Mouse (Mus musculus): ENCODE measurements around the gene Eml6. TPM values are rescaled to one million over a fixed set of nuclear protein-coding genes. Genes with fewer than 3 reads are reported as not detected.
"Not testable (repeated sequence)": the region's sequence is repeated elsewhere in the genome, so short reads cannot be mapped to it uniquely, and the experiment has no call there.

Eml6 gene
- polyA plus RNA-seq, 1 experiment, result 1.1 TPM

DNA sequence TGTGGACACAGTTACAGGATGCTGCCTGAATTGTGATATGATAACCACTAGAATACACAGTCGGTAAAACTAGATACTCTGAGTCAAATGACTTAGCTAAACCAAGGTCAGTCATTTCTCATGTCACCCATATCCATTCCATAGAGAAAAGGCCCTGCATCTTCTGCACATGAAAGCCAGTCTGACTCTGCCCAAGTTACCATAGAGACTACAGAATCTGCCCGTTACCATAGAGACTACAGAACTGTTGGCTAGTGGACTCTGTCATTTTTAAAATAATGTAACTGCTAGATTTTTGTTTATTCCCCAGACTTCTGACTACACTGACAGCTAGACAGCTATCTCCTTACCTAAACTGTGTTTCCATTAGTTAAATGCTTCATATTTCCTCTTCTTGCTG, 198.1 kb downstream of the Eml6 start:
- 92% methylated on average over 2 of the region's 2 CpGs for WGBS

DNA sequence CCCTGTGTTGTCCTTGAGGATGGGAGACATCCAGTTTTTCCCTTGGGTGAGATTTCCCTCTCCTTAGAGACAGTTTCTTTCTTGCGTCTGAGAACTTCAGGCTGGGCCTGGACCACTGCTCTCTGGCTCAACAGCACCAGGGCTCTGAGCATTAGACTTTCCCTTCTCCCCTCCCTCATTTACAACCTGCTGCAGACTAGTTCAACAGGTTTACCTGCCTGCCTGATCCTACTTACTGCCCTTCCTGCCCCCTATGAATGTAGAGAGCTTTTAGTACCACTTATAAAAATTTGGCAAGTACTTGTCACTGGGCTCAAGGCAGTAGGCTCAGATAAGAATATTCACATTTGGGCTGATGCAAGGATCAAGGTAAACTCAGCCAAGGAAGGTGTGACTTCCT, 199.8 kb downstream of the Eml6 start:
- 100% methylated on average over 1 of the region's 1 CpGs for WGBS
- no peaks in the 10 kb centered on the region for H3K36me3 ChIP-seq (ENCODE audit: control insufficient read depth, insufficient read depth, low read length)
- H3K27ac ChIP-seq (ENCODE audit: control insufficient read depth, insufficient read depth, low read length), result no peak overlapping the region
- no peak overlapping the region for H3K4me3 ChIP-seq (ENCODE audit: control insufficient read depth, insufficient read depth, low read length)
- TF ChIP-seq POLR2A (IDR thresholded peaks at IDR 0.05; ENCODE audit: control insufficient read depth, extremely low read depth, insufficient read depth, low read length, poor library complexity), result no peak
- no peaks in the 10 kb centered on the region for H3K4me1 ChIP-seq (replicated peaks; ENCODE audit: control insufficient read depth, insufficient read depth, low read length)
- H3K27me3 ChIP-seq (ENCODE audit: control insufficient read depth, insufficient read depth, low read length), result no peaks in the 10 kb centered on the region
- no peak for DNase-seq

More for the DNA sequence above, 198.1 kb downstream of the Eml6 start:
- no peaks in the 10 kb centered on the region for H3K36me3 ChIP-seq (ENCODE audit: control insufficient read depth, insufficient read depth, low read length)
- no peak for DNase-seq
- H3K27me3 ChIP-seq (ENCODE audit: control insufficient read depth, insufficient read depth, low read length), result no peaks in the 10 kb centered on the region
- H3K4me1 ChIP-seq (replicated peaks; ENCODE audit: control insufficient read depth, insufficient read depth, low read length), result no peaks in the 10 kb centered on the region
- no peak overlapping the region for H3K27ac ChIP-seq (ENCODE audit: control insufficient read depth, insufficient read depth, low read length)
- H3K4me3 ChIP-seq (ENCODE audit: control insufficient read depth, insufficient read depth, low read length), result no peak overlapping the region
- TF ChIP-seq CTCF (IDR thresholded peaks at IDR 0.05; ENCODE audit: borderline replicate concordance, control insufficient read depth, extremely low read depth, insufficient read depth, low read length, poor library complexity), result no peak
- TF ChIP-seq POLR2A (IDR thresholded peaks at IDR 0.05; ENCODE audit: control insufficient read depth, extremely low read depth, insufficient read depth, low read length, poor library complexity), result no peak

DNA sequence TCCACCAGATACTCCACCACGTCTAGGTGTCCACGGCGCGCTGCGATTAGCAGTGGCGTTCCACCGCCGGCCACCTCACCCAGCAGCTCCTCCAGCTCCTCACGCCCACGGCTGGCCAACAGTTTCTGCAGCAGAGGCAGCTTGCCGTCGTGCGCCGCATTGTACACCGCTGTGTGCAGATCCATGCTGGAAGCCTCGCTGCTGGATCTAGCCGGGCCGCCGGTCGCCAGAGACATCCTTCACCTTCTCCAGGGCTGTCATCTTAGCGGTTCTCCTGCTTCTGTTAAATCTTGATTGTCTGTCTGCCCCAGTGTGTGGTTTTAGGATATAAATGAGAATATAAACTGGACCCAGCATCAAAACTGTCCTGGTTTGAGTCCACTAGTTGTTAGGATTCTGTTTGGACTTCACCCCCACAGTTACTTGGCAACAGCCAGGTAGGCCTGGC, 200.5 kb downstream of the Eml6 start, which contains the start of gene 4931440F15Rik:
TSS of gene 4931440F15Rik (minus strand) at position 398 of the 448 bp plus-strand sequence.
- 58% methylated on average over 21 of the region's 21 CpGs for WGBS
- H3K36me3 ChIP-seq (ENCODE audit: control insufficient read depth, insufficient read depth, low read length); DNase-seq; H3K27ac ChIP-seq (ENCODE audit: control insufficient read depth, insufficient read depth, low read length); H3K27me3 ChIP-seq (ENCODE audit: control insufficient read depth, insufficient read depth, low read length); H3K4me3 ChIP-seq (ENCODE audit: control insufficient read depth, insufficient read depth, low read length); H3K4me1 ChIP-seq (replicated peaks; ENCODE audit: control insufficient read depth, insufficient read depth, low read length): not testable (repeated sequence)

DNA sequence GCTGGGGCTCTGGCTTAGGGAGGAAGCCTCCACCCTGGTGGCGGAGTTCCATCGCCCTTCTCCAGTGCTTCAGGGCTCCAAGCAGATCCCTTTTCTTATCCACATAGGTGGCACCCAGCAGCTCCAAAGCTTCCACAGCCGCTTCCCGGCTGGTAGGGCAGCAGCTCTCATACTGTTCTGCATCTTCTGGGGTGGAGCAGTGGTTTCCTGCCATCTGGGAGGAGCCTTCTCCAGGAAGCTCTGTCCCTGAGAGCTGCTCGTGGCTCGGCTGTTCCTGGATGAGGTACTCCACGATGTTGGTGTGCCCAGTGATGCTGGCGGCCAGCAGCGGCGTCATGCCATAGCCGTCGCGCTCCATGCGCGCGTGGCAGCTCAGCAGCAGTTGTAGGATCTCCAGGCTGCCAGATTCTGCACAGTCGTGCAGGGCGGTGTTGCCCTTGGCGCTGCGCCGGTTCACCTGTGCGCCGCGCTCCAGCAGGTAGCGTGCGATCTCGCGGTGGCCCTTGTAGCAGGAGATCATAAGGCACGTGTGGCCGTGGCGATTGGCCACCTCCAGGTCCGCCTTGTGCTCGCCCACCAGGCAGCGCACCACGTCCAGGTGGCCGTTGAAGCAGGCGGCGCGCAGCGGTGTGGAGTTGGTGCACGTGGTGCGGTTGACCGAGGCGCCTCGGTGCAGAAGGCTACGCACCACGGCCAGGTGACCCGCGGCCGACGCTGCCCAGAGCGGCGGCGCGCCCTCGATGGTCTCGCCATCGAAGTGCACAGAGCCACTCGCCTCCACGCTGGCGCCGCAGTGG, 201.2 kb downstream of the Eml6 start:
- 32% methylated on average over 62 of the region's 62 CpGs for WGBS
- not testable (repeated sequence) for H3K4me1 ChIP-seq (replicated peaks; ENCODE audit: control insufficient read depth, insufficient read depth, low read length); H3K36me3 ChIP-seq (ENCODE audit: control insufficient read depth, insufficient read depth, low read length); DNase-seq; H3K4me3 ChIP-seq (ENCODE audit: control insufficient read depth, insufficient read depth, low read length); H3K27me3 ChIP-seq (ENCODE audit: control insufficient read depth, insufficient read depth, low read length); H3K27ac ChIP-seq (ENCODE audit: control insufficient read depth, insufficient read depth, low read length)

DNA sequence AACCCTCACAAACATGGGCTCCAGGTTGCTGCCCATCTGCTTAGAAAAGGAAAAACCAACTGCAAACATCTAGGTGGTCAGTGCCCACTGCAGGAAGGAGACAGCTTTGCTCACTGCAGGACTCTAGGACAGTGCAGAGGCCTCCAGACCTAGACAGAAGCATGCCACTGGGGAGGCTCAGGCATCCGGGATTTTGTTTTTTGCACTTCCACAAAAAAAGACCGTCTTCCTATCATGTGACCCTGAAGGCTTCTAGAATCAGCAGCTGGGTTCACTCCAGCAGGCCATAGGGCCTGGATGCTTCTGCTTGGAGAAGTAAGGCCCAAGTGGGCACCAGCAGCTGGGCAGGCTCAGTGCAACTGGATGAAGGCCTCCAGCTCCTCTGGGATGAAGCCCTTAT, 202.7 kb downstream of the Eml6 start:
- WGBS, result 92% methylated on average over 2 of the region's 2 CpGs
- DNase-seq, result no peak
- Histone ChIP-seq H3K4me1 (replicated peaks; ENCODE audit: control insufficient read depth, insufficient read depth, low read length) (no peaks in the 10 kb centered on the region), H3K4me3 (ENCODE audit: control insufficient read depth, insufficient read depth, low read length) (no peak overlapping the region), H3K27me3 (ENCODE audit: control insufficient read depth, insufficient read depth, low read length) (no peaks in the 10 kb centered on the region), H3K27ac (ENCODE audit: control insufficient read depth, insufficient read depth, low read length) (no peak overlapping the region), H3K36me3 (ENCODE audit: control insufficient read depth, insufficient read depth, low read length) (no peaks in the 10 kb centered on the region)
- no peak for TF ChIP-seq POLR2A (IDR thresholded peaks at IDR 0.05; ENCODE audit: control insufficient read depth, extremely low read depth, insufficient read depth, low read length, poor library complexity)
- TF ChIP-seq CTCF (IDR thresholded peaks at IDR 0.05; ENCODE audit: borderline replicate concordance, control insufficient read depth, extremely low read depth, insufficient read depth, low read length, poor library complexity), result no peak

DNA sequence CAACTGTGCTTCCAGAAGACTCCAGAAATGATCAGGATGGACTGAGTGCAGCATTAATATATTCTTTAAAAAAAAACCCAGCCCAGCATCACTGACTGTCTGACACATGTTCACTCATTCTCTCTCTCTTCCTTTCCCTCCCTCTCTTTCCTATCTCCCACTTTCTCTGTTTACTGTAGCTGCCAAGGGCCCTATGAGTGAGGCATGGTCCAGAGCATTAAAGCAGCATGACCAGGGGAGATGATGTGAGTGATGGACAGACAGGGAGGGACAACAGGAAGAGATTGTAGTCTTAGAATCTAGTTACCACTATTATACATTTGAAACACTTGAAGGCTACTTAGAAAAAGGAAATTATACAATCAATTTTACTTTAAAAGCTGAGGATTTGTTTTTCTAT, 210.2 kb downstream of the Eml6 start:
- DNase-seq, result no peak
- no peaks in the 10 kb centered on the region for H3K36me3 ChIP-seq (ENCODE audit: control insufficient read depth, insufficient read depth, low read length)
- H3K4me3 ChIP-seq (ENCODE audit: control insufficient read depth, insufficient read depth, low read length), result no peak overlapping the region
- no peak overlapping the region for H3K27ac ChIP-seq (ENCODE audit: control insufficient read depth, insufficient read depth, low read length)
- H3K27me3 ChIP-seq (ENCODE audit: control insufficient read depth, insufficient read depth, low read length), result no peaks in the 10 kb centered on the region
- H3K4me1 ChIP-seq (replicated peaks; ENCODE audit: control insufficient read depth, insufficient read depth, low read length), result no peaks in the 10 kb centered on the region
- TF ChIP-seq CTCF (IDR thresholded peaks at IDR 0.05; ENCODE audit: borderline replicate concordance, control insufficient read depth, extremely low read depth, insufficient read depth, low read length, poor library complexity) (no peak), POLR2A (IDR thresholded peaks at IDR 0.05; ENCODE audit: control insufficient read depth, extremely low read depth, insufficient read depth, low read length, poor library complexity) (no peak)

DNA sequence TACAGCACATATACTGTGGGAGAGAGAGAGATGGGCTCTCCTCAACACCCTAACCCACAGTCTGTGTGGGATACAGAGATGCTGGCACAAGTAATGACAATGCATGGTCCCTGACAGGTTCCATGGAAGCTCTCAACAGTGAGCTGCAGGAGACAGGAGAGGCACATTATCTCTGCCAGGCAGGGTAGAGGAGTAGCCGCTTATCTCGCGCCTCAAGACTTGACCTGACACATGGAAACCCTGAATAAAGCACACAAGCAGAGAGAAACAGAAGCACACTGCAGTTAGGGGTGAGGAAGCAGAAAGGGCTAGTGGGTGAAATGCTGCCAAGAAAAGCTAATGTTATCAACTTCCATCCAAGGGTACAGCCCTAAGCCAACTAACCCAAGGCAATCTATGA, 210.6 kb downstream of the Eml6 start:
- TF ChIP-seq POLR2A (IDR thresholded peaks at IDR 0.05; ENCODE audit: control insufficient read depth, extremely low read depth, insufficient read depth, low read length, poor library complexity) (no peak), CTCF (IDR thresholded peaks at IDR 0.05; ENCODE audit: borderline replicate concordance, control insufficient read depth, extremely low read depth, insufficient read depth, low read length, poor library complexity) (no peak)
- no peaks in the 10 kb centered on the region for H3K36me3 ChIP-seq (ENCODE audit: control insufficient read depth, insufficient read depth, low read length)
- 98% methylated on average over 3 of the region's 3 CpGs for WGBS
- H3K4me3 ChIP-seq (ENCODE audit: control insufficient read depth, insufficient read depth, low read length), result no peak overlapping the region
- H3K4me1 ChIP-seq (replicated peaks; ENCODE audit: control insufficient read depth, insufficient read depth, low read length), result no peaks in the 10 kb centered on the region
- no peak overlapping the region for H3K27ac ChIP-seq (ENCODE audit: control insufficient read depth, insufficient read depth, low read length)
- no peak for DNase-seq
- no peaks in the 10 kb centered on the region for H3K27me3 ChIP-seq (ENCODE audit: control insufficient read depth, insufficient read depth, low read length)
